Mouse (Mus musculus) CD4-positive, CD25-positive, alpha-beta regulatory T cell, adult 4 months (primary cell): ENCODE data around the gene Deaf1. TPM values are rescaled to one million over a fixed set of nuclear protein-coding genes. Genes with fewer than 3 reads are reported as not detected.
"Not testable (repeated sequence)": the region's sequence is repeated elsewhere in the genome, so short reads cannot be mapped to it uniquely, and the experiment has no call there.

ENCODE experiments used
- ATAC-seq: one replicate; pipeline ENCODE4 v1.8.0; 2017
- polyA plus RNA-seq, 2 experiments: library from polyadenylated mRNA; unstranded; fragments of 100-300 nt; shearing (Covaris generic); gene quantifications; one replicate each; pipeline ENCODE4 v1.2.1; 2017

Gene Deaf1
- polyA plus RNA-seq, 2 experiments from 2014 or later: 24.5 to 29.1 TPM

DNA sequence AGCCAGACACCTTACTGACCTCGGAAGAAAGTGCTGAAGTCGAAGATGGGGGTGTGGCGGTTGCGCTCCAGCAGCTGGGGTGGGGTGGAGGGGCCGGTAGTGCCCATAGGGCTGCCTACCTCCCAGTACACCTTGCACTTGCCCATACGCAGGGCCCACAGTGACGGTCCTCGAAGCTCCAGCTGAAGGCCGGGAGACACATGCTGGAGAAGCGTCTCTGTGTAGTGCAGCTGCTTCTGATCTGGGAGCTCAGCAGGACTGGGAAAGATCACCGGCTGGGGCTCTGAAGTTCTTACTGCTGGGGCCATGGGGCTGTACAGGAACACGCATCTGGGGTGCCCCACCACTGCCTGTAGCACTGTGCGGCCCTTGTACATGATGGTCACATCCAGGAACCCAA lies 63.9 kb downstream of the Deaf1 start:
- ATAC-seq: no peak

DNA sequence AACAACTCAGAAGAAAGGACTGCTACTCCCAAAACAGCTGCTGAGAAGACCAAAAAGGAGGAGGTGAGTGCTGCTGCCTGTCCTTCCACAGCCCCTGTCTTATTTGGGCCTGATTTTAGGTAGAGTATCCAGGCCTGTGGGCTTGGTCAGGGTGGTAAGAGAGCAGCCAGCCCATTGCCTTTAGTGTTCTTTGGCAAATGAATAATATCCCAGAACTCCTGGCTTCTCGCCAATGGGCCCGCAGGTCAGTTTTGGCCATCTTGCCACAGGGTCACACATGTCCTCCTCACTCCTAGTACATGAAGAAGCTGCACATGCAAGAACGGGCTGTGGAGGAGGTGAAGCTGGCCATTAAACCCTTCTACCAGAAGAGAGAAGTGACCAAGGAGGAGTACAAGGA lies 66.0 kb downstream of the Deaf1 start:
- ATAC-seq: no peak

GRCm38 (mm10) chr7:141256159-141256558 lies 71.3 kb downstream of the Deaf1 start:
- ATAC-seq: no peak

DNA sequence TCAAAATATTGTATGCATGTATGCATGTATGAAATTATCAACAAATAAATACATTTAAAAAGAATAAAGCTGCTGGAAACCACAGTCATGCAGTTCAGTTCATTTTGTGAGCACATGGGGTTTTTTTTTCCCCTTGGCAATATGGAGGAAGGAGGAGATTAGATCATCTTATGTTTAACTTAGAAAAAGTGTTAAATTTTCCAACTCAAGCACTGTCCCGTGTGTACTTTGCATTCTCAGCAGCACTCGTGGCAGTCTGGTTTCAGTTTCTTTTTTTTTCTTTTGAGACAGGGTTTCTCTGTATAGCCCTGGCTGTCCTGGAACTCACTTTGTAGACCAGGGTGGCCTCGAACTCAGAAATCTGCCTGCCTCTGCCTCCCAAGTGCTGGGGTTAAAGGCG lies 77.0 kb downstream of the Deaf1 start:
- not testable (repeated sequence) for ATAC-seq

Other genes with a start within 250 kb of the Deaf1 start
- gene Pkp3, start 249.5 kb downstream of the Deaf1 start, polyA plus RNA-seq: 100 to 1,000 TPM; 293 to 427 TPM
- 100 to 1,000 TPM; 202 to 308 TPM for gene Sigirr, start 227.1 kb downstream of the Deaf1 start, polyA plus RNA-seq
- not detected for gene Ano9, start 209.9 kb downstream of the Deaf1 start, polyA plus RNA-seq
- gene Ptdss2, start 205.3 kb downstream of the Deaf1 start, polyA plus RNA-seq: 10 to 100 TPM in 1 of 2 experiments, 1 to 10 TPM in 1; 6.7 to 10.1 TPM
- gene Rnh1, start 154.8 kb downstream of the Deaf1 start, polyA plus RNA-seq: 100 to 1,000 TPM; 121 to 188 TPM
- 1 to 10 TPM; 3.8 to 4.3 TPM for gene Hras, start 133.7 kb downstream of the Deaf1 start, polyA plus RNA-seq
- 1 to 10 TPM; 2.2 to 4.5 TPM for gene Lrrc56, start 133.5 kb downstream of the Deaf1 start, polyA plus RNA-seq
- gene Lmntd2, start 113.6 kb downstream of the Deaf1 start, polyA plus RNA-seq: 1 to 10 TPM; 8.5 to 9.6 TPM
- gene Rassf7, start 111.8 kb downstream of the Deaf1 start, polyA plus RNA-seq: 10 to 100 TPM; 14.2 to 15.9 TPM
- gene Phrf1, start 98.9 kb downstream of the Deaf1 start, polyA plus RNA-seq: 10 to 100 TPM; 45.3 to 54.8 TPM
- gene Irf7, start 61.2 kb downstream of the Deaf1 start, polyA plus RNA-seq: 100 to 1,000 TPM; 119 to 231 TPM
- not detected for gene Cdhr5, start 50.9 kb downstream of the Deaf1 start, polyA plus RNA-seq
- not detected for gene Sct, start 48.6 kb downstream of the Deaf1 start, polyA plus RNA-seq
- gene Drd4, start 35.7 kb downstream of the Deaf1 start, polyA plus RNA-seq: not detected
- gene Tmem80, start within 50 bp of the Deaf1 start, polyA plus RNA-seq: 10 to 100 TPM; 28.5 to 52.5 TPM
- gene Eps8l2, start 11.2 kb upstream of the Deaf1 start, polyA plus RNA-seq: not detected
- 100 to 1,000 TPM; 309 to 337 TPM for gene Taldo1, start 64.5 kb upstream of the Deaf1 start, polyA plus RNA-seq
- 100 to 1,000 TPM; 106 to 109 TPM for gene Gatd1, start 86.4 kb upstream of the Deaf1 start, polyA plus RNA-seq
- gene Cend1, start 101.8 kb upstream of the Deaf1 start, polyA plus RNA-seq: not detected
- gene Slc25a22, start 110.2 kb upstream of the Deaf1 start, polyA plus RNA-seq: 10 to 100 TPM; 41.4 to 60.0 TPM
- gene Pidd1, start 116.3 kb upstream of the Deaf1 start, polyA plus RNA-seq: 10 to 100 TPM in 1 of 2 experiments, 1 to 10 TPM in 1; 7.1 to 22.1 TPM
- gene Rplp2, start 119.7 kb upstream of the Deaf1 start, polyA plus RNA-seq: 1,000 to 10,000 TPM; 2,718 to 3,399 TPM
- 10 to 100 TPM; 66.1 to 92.2 TPM for gene Pnpla2, start 127.5 kb upstream of the Deaf1 start, polyA plus RNA-seq
- gene Cracr2b, start 133.4 kb upstream of the Deaf1 start, polyA plus RNA-seq: not detected
- 10 to 100 TPM in 1 of 2 experiments, 1 to 10 TPM in 1; 7.8 to 12.0 TPM for gene Cd151, start 139.7 kb upstream of the Deaf1 start, polyA plus RNA-seq
- 10 to 100 TPM; 19.4 to 20.8 TPM for gene Polr2l, start 147.4 kb upstream of the Deaf1 start, polyA plus RNA-seq
- gene Tspan4, start 147.6 kb upstream of the Deaf1 start, polyA plus RNA-seq: 1 to 10 TPM; 1.3 to 1.5 TPM
- 10 to 100 TPM; 21.9 to 23.4 TPM for gene Chid1, start 212.2 kb upstream of the Deaf1 start, polyA plus RNA-seq
- 10 to 100 TPM; 16.6 to 17.1 TPM for gene Ap2a2, start 234.5 kb upstream of the Deaf1 start, polyA plus RNA-seq